Mouse (Mus musculus) C2C12 (cell line): ENCODE results near the gene Gm34653. TPM values are rescaled to one million over a fixed set of nuclear protein-coding genes. Genes with fewer than 3 reads are reported as not detected.

Source experiments
- H3K27me3 ChIP-seq: one replicate; pipeline ENCODE4 v1.6.1; 2011; ENCODE audit not compliant: control insufficient read depth, insufficient read depth, insufficient read length
- H3K36me3 ChIP-seq: one replicate; pipeline ENCODE4 v1.6.1; 2011; ENCODE audit not compliant: control insufficient read depth, insufficient read depth
- H3K4me3 ChIP-seq: one replicate; pipeline ENCODE4 v1.5.1; 2011; ENCODE audit warnings: mild to moderate bottlenecking, control low read depth; ENCODE audit not compliant: poor library complexity, insufficient read depth, severe bottlenecking
- H3K79me2 ChIP-seq: one replicate; pipeline ENCODE4 v1.6.1; 2011; ENCODE audit not compliant: control insufficient read depth, insufficient read depth
- H3K79me3 ChIP-seq: one replicate; pipeline ENCODE4 v1.6.1; 2011; ENCODE audit warnings: low read depth, control low read depth
- H3ac ChIP-seq: one replicate; pipeline ENCODE3; 2011; ENCODE audit warnings: low read depth; ENCODE audit not compliant: control insufficient read depth, insufficient read length
- CEBPB ChIP-seq: IDR thresholded peaks from one replicate; pipeline ENCODE4 v1.6.1; 2011; ENCODE audit warnings: low read depth, mild to moderate bottlenecking, control low read depth, moderate library complexity
- CTCF ChIP-seq: IDR thresholded peaks from one replicate; pipeline ENCODE4 v1.5.1; 2011; ENCODE audit not compliant: control insufficient read depth, insufficient read depth, insufficient read length
- FOSL1 ChIP-seq: IDR thresholded peaks from one replicate; pipeline ENCODE4 v1.8.0; 2011; ENCODE audit warnings: mild to moderate bottlenecking, low read length; ENCODE audit not compliant: poor library complexity, insufficient read depth, severe bottlenecking
- MAX ChIP-seq: IDR thresholded peaks from one replicate; pipeline ENCODE4 v1.6.1; 2011; ENCODE audit warnings: mild to moderate bottlenecking, control low read depth
- MYOD1 ChIP-seq: IDR thresholded peaks from one replicate; pipeline ENCODE4 v1.6.1; 2011; ENCODE audit warnings: low read depth; ENCODE audit not compliant: control insufficient read depth, insufficient read length
- MYOG ChIP-seq: IDR thresholded peaks from one replicate; pipeline ENCODE4 v1.6.1; 2011; ENCODE audit not compliant: control insufficient read depth, insufficient read length; ENCODE audit errors: extremely low read depth
- USF1 ChIP-seq: IDR thresholded peaks from one replicate; pipeline ENCODE4 v1.6.1; 2011; ENCODE audit warnings: low read depth, mild to moderate bottlenecking, control low read depth, moderate library complexity
- polyA plus RNA-seq: library from polyadenylated mRNA; unstranded; fragments of >200 nt; fragmentation: generic; extraction: Trizol; gene quantifications from one replicate; pipeline ENCODE4 v1.2.1, GENCODE M21; 2012; ENCODE audit warnings: missing spikeins

The Gm34653 gene
- polyA plus RNA-seq, 1 experiment: 0.04 TPM

DNA sequence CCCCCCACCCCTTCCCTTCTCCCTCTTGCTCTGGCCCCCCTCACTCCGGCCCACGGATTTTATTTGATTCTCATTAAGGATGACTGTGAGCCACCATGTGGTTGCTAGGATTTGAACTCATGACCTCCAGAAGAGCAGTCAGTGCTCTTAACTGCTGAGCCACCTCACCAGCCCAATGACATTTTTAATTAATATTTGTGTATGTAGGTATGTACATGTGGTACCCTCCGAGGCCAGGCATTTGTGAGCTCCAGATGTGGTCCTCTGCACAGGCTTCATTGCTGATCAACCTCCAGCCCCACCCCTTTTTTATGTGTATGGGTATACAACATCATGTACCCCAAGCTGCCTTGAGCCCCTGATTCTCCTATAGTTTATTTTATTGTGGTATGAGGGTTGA, 29.1 kb upstream of the Gm34653 start:
- peaks cover 73% of the 10 kb centered on the region for H3K79me2 ChIP-seq
- no peak for TF ChIP-seq MYOD1
- no peak overlapping the region for H3ac ChIP-seq
- no peaks in the 10 kb centered on the region for H3K27me3 ChIP-seq
- peaks cover 52% of the 10 kb centered on the region for H3K79me3 ChIP-seq
- H3K36me3 ChIP-seq: peaks cover 33% of the 10 kb centered on the region
- peak overlapping the region; percentile 87 for H3K4me3 ChIP-seq

DNA sequence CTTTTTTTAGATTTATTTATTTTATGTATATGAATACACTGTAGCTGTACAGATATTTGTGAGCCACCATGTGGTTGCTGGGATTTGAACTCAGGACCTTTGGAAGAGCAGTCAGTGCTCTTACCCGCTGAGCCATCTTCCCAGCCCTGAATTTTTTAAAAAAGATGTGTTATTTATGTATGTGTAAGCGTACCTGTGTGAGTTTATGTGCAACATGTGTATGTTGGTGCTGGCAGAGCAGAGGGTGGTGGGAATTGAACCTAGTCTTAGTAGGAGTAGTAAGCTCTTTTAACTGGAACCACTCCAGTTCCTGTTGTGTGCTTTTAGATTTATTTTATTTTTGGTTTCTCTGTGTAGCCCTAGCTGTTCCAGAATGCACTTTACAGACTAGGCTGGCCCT, 28.6 kb upstream of the Gm34653 start:
- no peak for TF ChIP-seq FOSL1
- no peak for TF ChIP-seq USF1
- no peak for TF ChIP-seq MAX
- no peak for TF ChIP-seq MYOG
- no peak for TF ChIP-seq MYOD1
- TF ChIP-seq CEBPB: no peak
- TF ChIP-seq CTCF: no peak
- Histone ChIP-seq H3K36me3 (peaks cover 36% of the 10 kb centered on the region), H3K79me3 (peaks cover 55% of the 10 kb centered on the region), H3K79me2 (peaks cover 73% of the 10 kb centered on the region), H3ac (no peak overlapping the region), H3K4me3 (no peak overlapping the region), H3K27me3 (no peaks in the 10 kb centered on the region)

GRCm38 (mm10) chr2:34804815-34805214, 28.0 kb upstream of the Gm34653 start:
- Histone ChIP-seq H3K79me3 (peaks cover 62% of the 10 kb centered on the region), H3ac (no peak overlapping the region), H3K36me3 (peaks cover 40% of the 10 kb centered on the region), H3K4me3 (no peak overlapping the region), H3K79me2 (peaks cover 76% of the 10 kb centered on the region), H3K27me3 (no peaks in the 10 kb centered on the region)
- TF ChIP-seq MYOD1 (no peak), CEBPB (no peak), MAX (no peak), FOSL1 (no peak), CTCF (no peak), USF1 (no peak), MYOG (no peak)

DNA sequence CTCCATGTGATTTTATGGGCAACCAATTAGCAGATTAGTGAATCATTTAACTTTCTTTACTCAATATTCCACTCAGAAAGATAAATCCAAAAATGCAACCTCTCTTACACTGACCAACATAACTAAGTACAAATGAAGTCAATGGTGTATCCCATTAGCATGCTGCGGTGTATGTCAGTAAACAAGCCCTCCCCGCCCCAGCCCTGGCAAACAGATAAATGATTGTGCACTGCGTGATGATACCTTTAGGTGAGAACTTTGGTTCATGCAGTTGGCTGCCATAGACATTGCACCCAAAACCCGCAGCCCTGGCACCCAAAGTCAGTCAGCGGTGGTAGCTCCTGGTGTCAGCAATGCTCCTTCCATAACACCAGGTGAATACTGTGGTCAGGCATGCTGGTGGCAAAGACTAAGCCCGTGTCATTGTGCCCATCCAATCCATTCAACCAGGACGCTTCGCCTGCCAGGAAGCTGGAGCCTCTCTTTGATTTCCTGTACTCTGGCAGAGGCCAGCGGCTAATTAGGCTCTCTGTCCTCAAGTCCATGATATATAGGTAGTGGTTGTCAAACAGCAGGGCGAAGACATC, 27.4 kb upstream of the Gm34653 start:
- H3ac ChIP-seq: no peak overlapping the region
- no peak overlapping the region for H3K4me3 ChIP-seq
- peaks cover 67% of the 10 kb centered on the region for H3K79me3 ChIP-seq
- TF ChIP-seq MYOG: no peak
- TF ChIP-seq MAX: no peak
- no peak for TF ChIP-seq CTCF
- no peak for TF ChIP-seq MYOD1
- TF ChIP-seq USF1: no peak
- no peak for TF ChIP-seq FOSL1
- TF ChIP-seq CEBPB: no peak
- no peaks in the 10 kb centered on the region for H3K27me3 ChIP-seq
- peaks cover 47% of the 10 kb centered on the region for H3K36me3 ChIP-seq
- peaks cover 83% of the 10 kb centered on the region for H3K79me2 ChIP-seq

DNA sequence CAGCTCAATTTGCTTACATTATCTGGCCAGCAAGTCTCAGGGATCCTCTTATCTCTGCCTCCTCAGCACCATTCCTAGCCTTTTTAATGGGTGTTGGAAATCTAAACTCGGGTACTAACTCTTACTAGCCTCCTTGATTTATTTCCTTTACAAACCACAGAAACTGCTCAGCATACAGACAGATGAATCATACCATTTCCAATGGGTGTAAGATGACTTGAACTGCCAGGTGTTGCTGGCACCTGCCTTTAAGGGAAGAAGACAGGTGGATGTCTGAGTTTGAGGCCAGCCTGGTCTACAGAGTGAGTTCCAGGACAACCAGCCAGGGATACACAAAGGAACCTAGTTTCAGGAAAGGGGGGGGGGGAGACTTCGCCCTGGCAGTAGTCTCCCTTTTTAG, 24.8 kb upstream of the Gm34653 start:
- TF ChIP-seq MYOD1 (peak; percentile 71), MAX (no peak), MYOG (no peak), FOSL1 (no peak)
- peaks cover 71% of the 10 kb centered on the region for H3K36me3 ChIP-seq

DNA sequence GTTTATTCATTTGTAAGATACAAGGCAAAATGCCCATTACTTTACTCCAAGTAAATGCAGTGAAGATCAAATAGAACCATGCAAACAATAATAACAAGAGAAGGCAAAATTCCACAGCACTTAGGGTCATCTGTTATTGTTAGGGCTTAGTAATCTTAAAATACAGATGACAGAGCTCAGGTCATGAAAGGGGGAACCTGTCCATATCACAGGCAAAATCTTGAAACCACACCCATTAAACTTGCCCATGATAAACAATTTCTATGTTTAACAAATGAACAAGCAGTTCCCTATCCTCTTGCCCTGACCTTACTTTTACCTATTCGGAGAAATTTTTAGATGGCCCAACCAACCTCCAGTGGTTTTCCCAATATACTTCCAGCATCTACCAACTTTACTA, 23.2 kb upstream of the Gm34653 start:
- Histone ChIP-seq H3K4me3 (no peak overlapping the region), H3K79me2 (peaks cover 97% of the 10 kb centered on the region), H3ac (no peak overlapping the region), H3K79me3 (peaks cover 56% of the 10 kb centered on the region), H3K36me3 (peaks cover 80% of the 10 kb centered on the region), H3K27me3 (no peaks in the 10 kb centered on the region)
- TF ChIP-seq MYOG: no peak
- no peak for TF ChIP-seq MYOD1
- TF ChIP-seq CTCF: no peak
- TF ChIP-seq CEBPB: no peak
- TF ChIP-seq USF1: no peak
- TF ChIP-seq MAX: no peak
- no peak for TF ChIP-seq FOSL1

More for the DNA sequence above, 24.8 kb upstream of the Gm34653 start:
- H3K4me3 ChIP-seq: no peak overlapping the region
- H3K27me3 ChIP-seq: no peaks in the 10 kb centered on the region
- no peak overlapping the region for H3ac ChIP-seq
- H3K79me2 ChIP-seq: peaks cover 99% of the 10 kb centered on the region
- H3K79me3 ChIP-seq: peaks cover 71% of the 10 kb centered on the region
